In genomic region chr2:26408515-26409356, GRCm38 (mm10) we compare ENCODE assay signal across 8 mouse cellular contexts. TPM values are rescaled to one million over a fixed set of nuclear protein-coding genes. Genes with fewer than 3 reads are reported as not detected.
DNase-seq lines count a peak whose midpoint lies in the region; ATAC-seq and TF ChIP-seq lines count a peak whose summit lies in the region.

Gene Inpp5e, minus strand, starts transcription at chr2:26409203.

- WGBS in heart, embryonic 10.5 days, result under 1% methylated on average over 57 of the region's 57 CpGs
- WGBS in kidney, embryonic 15.5 days, result under 1% methylated on average over 53 of the region's 57 CpGs

- H3K4me1 ChIP-seq in bone marrow macrophage, adult 2 months (ENCODE audit: control insufficient read depth, insufficient read depth, low read length), result peaks cover 15% of the 10 kb centered on the region
- H3K4me1 ChIP-seq in embryonic fibroblast, embryonic 13.5 days (ENCODE audit: control insufficient read depth, insufficient read depth, low read length), result peaks cover 17% of the 10 kb centered on the region
- peaks cover 44% of the 10 kb centered on the region for H3K4me1 ChIP-seq in heart, embryonic 10.5 days
- peaks cover 38% of the 10 kb centered on the region for H3K4me1 ChIP-seq in kidney, embryonic 15.5 days

- ATAC-seq in kidney, embryonic 15.5 days (replicated peaks; ENCODE audit: low FRiP score), result peak; percentile 97
- ATAC-seq in monocyte, adult 5-6 weeks (replicated peaks; ENCODE audit: insufficient number of reproducible peaks, low FRiP score, low TSS enrichment, poor library complexity, severe bottlenecking), result peak; percentile 91

- no peaks in the 10 kb centered on the region for H3K27me3 ChIP-seq in heart, embryonic 10.5 days (ENCODE audit: insufficient read depth, poor library complexity, severe bottlenecking)
- no peaks in the 10 kb centered on the region for H3K27me3 ChIP-seq in kidney, embryonic 15.5 days

- TF ChIP-seq POLR2A in bone marrow macrophage, adult 2 months (IDR thresholded peaks at IDR 0.05; ENCODE audit: borderline replicate concordance, low read depth, low read length), result no peak
- TF ChIP-seq POLR2A in embryonic fibroblast, embryonic 13.5 days (IDR thresholded peaks at IDR 0.05; ENCODE audit: low read depth, low read length), result peak; percentile 50

- peak; percentile 36; the same call in 1 of the 2 replicates for TF ChIP-seq CTCF in bone marrow macrophage, adult 2 months (IDR thresholded peaks at IDR 0.05; ENCODE audit: low read depth, low read length)
- TF ChIP-seq CTCF in embryonic fibroblast, embryonic 13.5 days (IDR thresholded peaks at IDR 0.05; ENCODE audit: borderline replicate concordance, insufficient read depth, low read length), result peak; percentile 82

- H3K27ac ChIP-seq in bone marrow macrophage, adult 2 months (ENCODE audit: insufficient read depth, low read depth, low read length), result peak within 1 kb of the TSS; percentile 35
- H3K27ac ChIP-seq in embryonic fibroblast, embryonic 13.5 days (ENCODE audit: insufficient read depth, low read length), result peak within 1 kb of the TSS; percentile 16
- H3K27ac ChIP-seq in heart, embryonic 10.5 days, result peak within 1 kb of the TSS; percentile 95
- peak within 1 kb of the TSS; percentile 89 for H3K27ac ChIP-seq in kidney, embryonic 15.5 days

- H3K36me3 ChIP-seq in heart, embryonic 10.5 days, result peaks cover 56% of the 10 kb centered on the region
- H3K36me3 ChIP-seq in kidney, embryonic 15.5 days, result peaks cover 59% of the 10 kb centered on the region

- peak within 1 kb of the TSS; percentile 98 for H3K9ac ChIP-seq in kidney, embryonic 15.5 days

- peak; percentile 93 for DNase-seq in A20 (ENCODE audit: low read depth, low spot score)
- peak; percentile 97 for DNase-seq in heart, embryonic 10.5 days (ENCODE audit: low spot score)
- DNase-seq in liver, result peak; percentile 97
- DNase-seq in spleen, postnatal 4 days (ENCODE audit: low spot score in 2 of 2), result peak; percentile 99 to 100

- H3K4me2 ChIP-seq in kidney, embryonic 15.5 days, result peak within 1 kb of the TSS; percentile 94

- no peaks in the 10 kb centered on the region for H3K9me3 ChIP-seq in heart, embryonic 10.5 days
- no peaks in the 10 kb centered on the region for H3K9me3 ChIP-seq in kidney, embryonic 15.5 days (replicated peaks)

- H3K4me3 ChIP-seq in bone marrow macrophage, adult 2 months (ENCODE audit: insufficient read depth, low read length), result peak within 1 kb of the TSS; percentile 91
- peak within 1 kb of the TSS; percentile 58 for H3K4me3 ChIP-seq in embryonic fibroblast, embryonic 13.5 days (ENCODE audit: insufficient read depth, low read length)
- peak within 1 kb of the TSS; percentile 91 for H3K4me3 ChIP-seq in heart, embryonic 10.5 days
- H3K4me3 ChIP-seq in kidney, embryonic 15.5 days (replicated peaks), result peak within 1 kb of the TSS; percentile 98

RNA-seq across cellular contexts. Expression of gene Inpp5e, which starts in this region (rescaled TPM):
- 19.0 and 20.6 TPM in 2 replicates for polyA plus RNA-seq in bone marrow macrophage, adult 2 months (2012; ENCODE audit: insufficient read depth, insufficient read length, missing spikeins)
- polyA plus RNA-seq in embryonic fibroblast, embryonic 13.5 days (2011; ENCODE audit: insufficient read length, low read depth, missing spikeins), result 11.6 and 17.1 TPM in 2 replicates
- 20.5 and 22.7 TPM in 2 replicates for polyA plus RNA-seq in heart, embryonic 10.5 days (2016; fragmentation: Nextera tagmentation; extraction: Ambion mirVana)
- polyA plus RNA-seq in kidney, embryonic 15.5 days (2015; fragmentation: Nextera tagmentation; extraction: Ambion mirVana), result 22.4 and 25.8 TPM in 2 replicates
- total RNA-seq in monocyte, adult 5-6 weeks (2017), result 6.1 to 17.0 TPM (median 8.7 TPM) in 3 replicates

Comparison
In these comparisons a context has a peak if more than half of its experiments do, and no peak if none do; other contexts are left out.
1. Peak in every context shown above with its lines: DNase-seq, ATAC-seq, H3K4me3 ChIP-seq and H3K27ac ChIP-seq.
2. H3K27ac ChIP-seq: peak in every context shown above with its lines; median percentile 95 in heart, embryonic 10.5 days; 89 in kidney, embryonic 15.5 days; 35 in bone marrow macrophage, adult 2 months; 16 in embryonic fibroblast, embryonic 13.5 days.